Mouse (Mus musculus): ENCODE measurements around the gene Olfr1380. TPM values are rescaled to one million over a fixed set of nuclear protein-coding genes. Genes with fewer than 3 reads are reported as not detected.
"Not testable (repeated sequence)": the region's sequence is repeated elsewhere in the genome, so short reads cannot be mapped to it uniquely, and the experiment has no call there.

Olfr1380 gene
- not detected in 2 replicates for polyA plus RNA-seq (2012; rRNA removed)

DNA sequence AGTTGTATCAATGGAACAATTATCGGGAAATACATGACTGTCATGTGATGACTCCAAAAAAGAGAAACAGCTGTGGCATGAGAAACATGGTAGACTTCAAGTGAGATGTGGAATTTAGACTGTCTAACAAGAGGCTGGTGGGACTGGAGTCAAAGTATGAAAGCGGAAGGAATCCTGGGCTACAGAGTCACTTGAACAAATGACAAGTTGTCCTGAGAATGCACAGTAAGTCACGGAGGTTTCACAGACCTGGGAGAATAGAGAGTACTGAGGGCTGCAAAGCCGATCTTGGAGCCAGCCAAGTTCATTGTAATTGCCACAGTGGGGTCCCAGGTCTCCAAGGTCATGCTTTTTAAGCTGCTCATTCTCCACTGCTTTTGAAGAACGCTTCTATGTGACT is at the start of gene Olfr1380:
Olfr1380 (plus strand) TSS at position 301 of the 400 bp plus-strand sequence.
- not testable (repeated sequence) for DNase-seq (ENCODE audit: extremely low spot score in 1 of 2, low spot score in 1 of 2)

DNA sequence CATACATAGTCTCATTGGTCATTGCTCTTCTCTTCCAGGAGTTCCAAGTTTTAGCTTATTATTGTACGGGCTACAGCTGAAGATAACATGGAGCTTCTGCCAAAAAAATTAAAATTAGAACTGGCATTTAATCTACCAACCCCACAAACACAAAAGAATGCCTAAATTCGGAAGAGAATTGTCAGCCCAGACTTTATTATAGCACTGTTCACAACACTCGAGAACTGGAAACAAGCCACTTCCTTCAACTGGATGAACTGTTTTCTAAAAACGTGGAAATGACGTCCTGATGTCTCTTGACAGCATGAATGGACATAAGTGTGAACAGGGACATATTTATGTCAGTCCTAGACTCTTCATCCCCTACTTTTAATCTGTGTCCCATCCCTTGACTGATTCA is 38.6 kb upstream of the Olfr1380 start:
- DNase-seq (ENCODE audit: extremely low spot score in 1 of 2, low spot score in 1 of 2): peak; percentile 6 to 28

DNA sequence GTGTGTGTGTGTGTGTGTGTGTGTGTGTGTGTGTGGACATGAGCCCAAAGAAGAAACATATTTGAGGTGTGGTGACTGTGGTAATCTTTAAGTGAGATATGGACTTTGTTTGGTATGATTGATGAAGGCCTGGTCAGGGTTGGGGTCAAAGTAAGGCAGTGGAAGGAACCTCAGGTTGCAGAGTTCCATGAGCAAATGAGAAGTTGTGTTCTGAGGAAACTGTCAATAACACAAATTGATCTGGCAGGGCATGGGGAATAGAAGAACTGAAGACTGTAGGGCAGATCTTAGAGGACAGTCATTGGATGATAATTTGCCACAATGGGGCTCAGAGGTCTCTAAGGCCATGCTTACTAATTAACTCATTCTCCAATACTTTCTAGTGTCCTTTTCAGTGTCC is 37.3 kb upstream of the Olfr1380 start, which contains the start of gene Olfr1383:
Olfr1383 (plus strand) TSS at position 301 of the 400 bp plus-strand sequence.
- DNase-seq (ENCODE audit: extremely low spot score in 1 of 2, low spot score in 1 of 2): no peak

- no peak for DNase-seq (ENCODE audit: extremely low spot score in 1 of 2, low spot score in 1 of 2)
These were observed 28.7 kb upstream of the Olfr1380 start, which contains the start of gene Olfr1382 for GRCm38 (mm10) chr11:49527947-49528346. Olfr1382 (plus strand) TSS chr11:49528247.

GRCm38 (mm10) chr11:49532761-49533160 is 23.9 kb upstream of the Olfr1380 start:
- DNase-seq (ENCODE audit: extremely low spot score in 1 of 2, low spot score in 1 of 2): no peak

GRCm38 (mm10) chr11:49536631-49537030 is 20.0 kb upstream of the Olfr1380 start:
- peak; percentile 20 to 70 for DNase-seq (ENCODE audit: extremely low spot score in 1 of 2, low spot score in 1 of 2)

GRCm38 (mm10) chr11:49543149-49543548 is 13.5 kb upstream of the Olfr1380 start, which contains the start of gene Olfr1381:
Olfr1381 (plus strand) TSS chr11:49543449.
- not testable (repeated sequence) for DNase-seq (ENCODE audit: extremely low spot score in 1 of 2, low spot score in 1 of 2)

GRCm38 (mm10) chr11:49554033-49554432 is 2.6 kb upstream of the Olfr1380 start:
- DNase-seq (ENCODE audit: extremely low spot score in 1 of 2, low spot score in 1 of 2): peak in 1 of 2 experiments; percentile 46

DNA sequence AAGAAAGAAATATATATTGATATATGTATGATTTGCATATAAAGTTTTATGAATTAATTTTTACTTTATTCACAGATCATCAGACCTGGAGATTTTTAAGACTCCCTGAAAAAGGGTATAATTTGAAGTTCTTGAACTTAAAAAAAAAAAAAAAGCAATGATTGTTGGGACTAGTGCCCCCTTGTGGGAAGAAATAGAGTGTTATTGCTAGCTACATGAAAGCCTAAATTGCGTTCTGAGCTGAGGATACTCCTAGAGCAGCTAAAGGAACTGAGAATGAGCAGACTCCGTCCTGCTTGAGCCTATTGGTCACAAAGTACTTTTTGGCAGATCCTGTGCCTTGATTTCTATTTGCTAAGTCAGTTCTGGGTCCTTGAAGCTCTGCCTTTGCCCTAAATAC is 18.4 kb downstream of the Olfr1380 start:
- peak in 1 of 2 experiments; percentile 7 for DNase-seq (ENCODE audit: extremely low spot score in 1 of 2, low spot score in 1 of 2)

- not testable (repeated sequence) for DNase-seq (ENCODE audit: extremely low spot score in 1 of 2, low spot score in 1 of 2)
These were observed 23.8 kb downstream of the Olfr1380 start for GRCm38 (mm10) chr11:49580452-49580851.

DNA sequence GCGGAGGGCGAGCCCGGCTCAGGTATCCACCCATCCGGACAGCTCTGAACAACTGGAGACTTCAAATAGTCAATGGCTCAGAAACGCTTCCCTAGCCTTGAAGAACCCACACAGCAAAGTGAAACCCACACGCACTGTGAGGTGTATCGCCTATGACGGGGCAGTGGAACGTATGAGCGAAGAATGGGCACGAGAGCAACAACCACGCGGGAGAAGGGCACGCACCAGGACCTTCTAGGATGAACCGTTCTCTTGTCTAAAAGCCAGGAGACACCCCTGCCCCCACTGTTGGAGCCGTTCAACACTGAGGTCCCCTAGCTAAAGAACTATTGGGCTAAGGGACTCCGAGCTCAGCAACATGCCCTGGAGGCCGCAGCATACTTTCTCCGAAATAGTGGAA is 33.5 kb downstream of the Olfr1380 start:
- no peak for DNase-seq (ENCODE audit: extremely low spot score in 1 of 2, low spot score in 1 of 2)

GRCm38 (mm10) chr11:49597149-49597548 is 40.5 kb downstream of the Olfr1380 start:
- not testable (repeated sequence) for DNase-seq (ENCODE audit: extremely low spot score in 1 of 2, low spot score in 1 of 2)

GRCm38 (mm10) chr11:49608306-49608705 is 51.6 kb downstream of the Olfr1380 start:
- not testable (repeated sequence) for DNase-seq (ENCODE audit: extremely low spot score in 1 of 2, low spot score in 1 of 2)

DNA sequence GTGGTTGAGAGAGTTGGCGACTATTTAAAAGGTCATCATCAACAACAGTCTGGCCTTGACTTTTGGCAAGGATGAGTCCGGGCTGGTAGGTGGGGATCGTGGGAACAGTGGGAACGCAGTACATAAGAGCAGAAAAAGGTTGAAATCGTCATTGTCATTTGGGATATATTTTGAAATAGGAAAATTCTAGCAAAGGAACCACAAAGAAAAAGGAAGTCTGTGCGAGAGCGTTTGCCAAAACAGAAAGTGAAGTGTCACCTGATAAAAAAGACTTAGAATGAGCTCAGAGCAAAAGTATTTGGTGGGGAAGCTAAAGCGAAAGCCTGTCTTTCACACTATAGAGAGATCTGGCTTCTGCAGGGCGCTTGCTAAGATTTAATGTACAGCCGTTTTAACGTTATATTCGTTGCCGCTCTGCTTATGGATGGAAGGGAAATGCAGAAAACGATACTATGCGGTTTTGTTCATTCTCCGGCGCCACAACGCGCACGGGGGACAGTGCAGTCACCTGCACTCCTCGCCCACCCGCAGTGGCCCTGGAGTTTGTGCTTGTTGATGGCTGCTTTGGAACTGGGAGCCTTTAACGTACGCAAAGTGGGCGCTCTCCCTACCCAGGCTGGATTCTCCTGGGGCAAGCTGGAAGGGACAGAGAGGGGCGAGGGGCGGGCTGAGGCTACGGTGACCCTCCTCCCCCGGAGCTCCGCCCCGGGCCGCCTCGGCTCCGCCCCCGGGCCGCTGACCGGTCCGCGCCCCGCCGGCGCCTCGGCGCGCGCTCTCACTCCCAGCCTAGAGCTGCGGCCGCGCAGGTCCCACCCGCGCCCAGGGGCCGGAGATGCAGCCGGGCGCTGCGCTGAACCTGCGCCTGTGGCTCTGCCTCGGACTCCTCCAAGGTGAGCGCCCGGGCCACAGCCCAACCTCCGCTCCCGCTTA is 52.5 kb downstream of the Olfr1380 start, which contains the start of gene Flt4:
Flt4 (plus strand) TSS at position 326 of the 930 bp plus-strand sequence.
- not testable (repeated sequence) for DNase-seq (ENCODE audit: extremely low spot score in 1 of 2, low spot score in 1 of 2)

GRCm38 (mm10) chr11:49609868-49610824 is 53.5 kb downstream of the Olfr1380 start:
- not testable (repeated sequence) for DNase-seq (ENCODE audit: extremely low spot score in 1 of 2, low spot score in 1 of 2)

- not testable (repeated sequence) for DNase-seq (ENCODE audit: extremely low spot score in 1 of 2, low spot score in 1 of 2)
These were observed 54.7 kb downstream of the Olfr1380 start for GRCm38 (mm10) chr11:49611349-49611748.

GRCm38 (mm10) chr11:49612154-49612553 is 55.5 kb downstream of the Olfr1380 start:
- DNase-seq (ENCODE audit: extremely low spot score in 1 of 2, low spot score in 1 of 2): no peak

- DNase-seq (ENCODE audit: extremely low spot score in 1 of 2, low spot score in 1 of 2): no peak
These were observed 56.7 kb downstream of the Olfr1380 start for GRCm38 (mm10) chr11:49613349-49613748.
